Mouse (Mus musculus) liver, embryonic 14.5 days (tissue): ENCODE results near the gene Edil3.

Source experiments
- CTCF ChIP-seq: IDR thresholded peaks from 2 replicates; pipeline ENCODE4 v1.5.1; 2016; ENCODE audit warnings: antibody characterized with exemption, low read depth, control low read depth
- EP300 ChIP-seq: IDR thresholded peaks from 2 replicates; pipeline ENCODE4 v1.6.1; 2016; ENCODE audit warnings: antibody characterized with exemption, low read depth

GRCm38 (mm10) chr13:89339776-89340175 is 518.5 kb downstream of the Edil3 start:
- no peak for TF ChIP-seq EP300
- no peak for TF ChIP-seq CTCF
